Mouse (Mus musculus) cerebellum, adult 2 months (tissue): ENCODE measurements around the gene Figla. TPM values are rescaled to one million over a fixed set of nuclear protein-coding genes. Genes with fewer than 3 reads are reported as not detected.
"Not testable (repeated sequence)": the region's sequence is repeated elsewhere in the genome, so short reads cannot be mapped to it uniquely, and the experiment has no call there.

Experiments used
- DNase-seq, 2 experiments: peaks; one replicate each; pipeline ENCODE4 v3.0.0; 2021
- H3K27ac ChIP-seq: fragments of 200-500 bp; 2 replicates; pipeline ENCODE4 v1.5.1; 2012; ENCODE audit warnings: low read length, control low read depth, inconsistent platforms; ENCODE audit not compliant: insufficient read depth
- H3K27me3 ChIP-seq: fragments of 200-500 bp; 2 replicates; pipeline ENCODE4 v1.6.1; 2012; ENCODE audit warnings: inconsistent platforms, mild to moderate bottlenecking, low read length, moderate library complexity; ENCODE audit not compliant: control insufficient read depth, insufficient read depth
- H3K4me1 ChIP-seq: fragments of 200-500 bp; 2 replicates; pipeline ENCODE4 v1.6.1; 2011; ENCODE audit warnings: low read length; ENCODE audit not compliant: control insufficient read depth, insufficient read depth
- H3K4me3 ChIP-seq: fragments of 200-500 bp; replicated peaks from 2 replicates; pipeline ENCODE3; 2011; ENCODE audit warnings: mild to moderate bottlenecking, low read depth, low read length, control low read depth; ENCODE audit not compliant: insufficient read depth
- CTCF ChIP-seq: fragments of 200-500 bp; IDR thresholded peaks from 2 replicates; pipeline ENCODE4 v1.5.1; 2011; ENCODE audit warnings: low read depth, mild to moderate bottlenecking, control low read depth, low read length, moderate library complexity, borderline replicate concordance; ENCODE audit not compliant: insufficient read depth
- POLR2A ChIP-seq: fragments of 200-500 bp; IDR thresholded peaks from 2 replicates; pipeline ENCODE4 v1.6.1; 2011; ENCODE audit warnings: low read length, control low read depth, borderline replicate concordance; ENCODE audit not compliant: insufficient read depth
- WGBS: fragments of 180-500 bp; shearing (Covaris S2); methylation state at CpG from one replicate; pipeline ENCODE4 v1.1.7; 2018; 5-methylcytosine and 5-hydroxymethylcytosine counted together
- polyA plus RNA-seq: library from polyadenylated mRNA; depleted of rRNA; stranded (reverse); fragments of >200 nt; gene quantifications from 2 replicates; pipeline ENCODE4 v1.2.3, GENCODE M21; 2012

The Figla gene
- polyA plus RNA-seq, 1 experiment = not detected

GRCm38 (mm10) chr6:85984351-85984750 lies 31.6 kb upstream of the Figla start:
- DNase-seq = no peak
- Histone ChIP-seq H3K4me1 (no peaks in the 10 kb centered on the region), H3K27ac (no peak overlapping the region), H3K4me3 (no peak overlapping the region), H3K27me3 (no peaks in the 10 kb centered on the region)
- TF ChIP-seq CTCF (no peak), POLR2A (no peak)
- WGBS = 57% methylated on average over 8 of the region's 8 CpGs

- H3K27ac ChIP-seq, H3K4me3 ChIP-seq, DNase-seq, H3K4me1 ChIP-seq, H3K27me3 ChIP-seq: not testable (repeated sequence)
- 92% methylated on average over 5 of the region's 5 CpGs for whole genome bisulfite sequencing
These were observed 26.4 kb upstream of the Figla start for GRCm38 (mm10) chr6:85989570-85989969.

GRCm38 (mm10) chr6:85990774-85991173 lies 25.2 kb upstream of the Figla start:
- H3K4me3 ChIP-seq, DNase-seq, H3K27me3 ChIP-seq, H3K4me1 ChIP-seq, H3K27ac ChIP-seq: not testable (repeated sequence)
- WGBS = 92% methylated on average over 5 of the region's 5 CpGs

GRCm38 (mm10) chr6:86003405-86003925 lies 12.5 kb upstream of the Figla start:
- H3K27me3 ChIP-seq = no peaks in the 10 kb centered on the region
- DNase-seq = no peak
- TF ChIP-seq POLR2A (no peak), CTCF (peak; percentile 46; the same call in 1 of the 2 replicates)
- H3K4me1 ChIP-seq = 0 out of 2 replicates have a peak, but pooled peaks cover 2% of the 10 kb centered on the region
- H3K4me3 ChIP-seq = no peak overlapping the region
- H3K27ac ChIP-seq = no peak overlapping the region
- WGBS = 73% methylated on average over 18 of the region's 18 CpGs

GRCm38 (mm10) chr6:86004271-86005148 lies 11.5 kb upstream of the Figla start:
- Histone ChIP-seq H3K4me3 (peak overlapping the region; percentile 44), H3K27me3 (no peaks in the 10 kb centered on the region), H3K4me1 (0 out of 2 replicates have a peak, but pooled peaks cover 2% of the 10 kb centered on the region), H3K27ac (no peak overlapping the region)
- DNase-seq = peak; percentile 70 to 76
- TF ChIP-seq POLR2A (no peak), CTCF (peak; percentile 98)
- WGBS = 14% methylated on average over 18 of the region's 18 CpGs

- H3K27me3 ChIP-seq = no peaks in the 10 kb centered on the region
- H3K4me1 ChIP-seq = no peaks in the 10 kb centered on the region
These were observed 6.0 kb upstream of the Figla start for GRCm38 (mm10) chr6:86009980-86010379.

GRCm38 (mm10) chr6:86014812-86015211 lies 1.2 kb upstream of the Figla start:
- WGBS = 76% methylated on average over 5 of the region's 5 CpGs
- H3K4me1 ChIP-seq, H3K4me3 ChIP-seq, H3K27ac ChIP-seq, H3K27me3 ChIP-seq, DNase-seq: not testable (repeated sequence)

More at GRCm38 (mm10) chr6:86009980-86010379, 6.0 kb upstream of the Figla start:
- no peak overlapping the region for H3K4me3 ChIP-seq
- 37% methylated on average over 4 of the region's 4 CpGs for WGBS
- H3K27ac ChIP-seq = no peak overlapping the region
- peak; percentile 64 to 67 for DNase-seq
- TF ChIP-seq POLR2A (no peak), CTCF (peak; percentile 74)

- TF ChIP-seq POLR2A (no peak), CTCF (no peak)
- no peak overlapping the region for H3K27ac ChIP-seq
- H3K27me3 ChIP-seq = no peaks in the 10 kb centered on the region
- H3K4me1 ChIP-seq = no peaks in the 10 kb centered on the region
- no peak overlapping the region for H3K4me3 ChIP-seq
- WGBS = 83% methylated on average over 22 of the region's 23 CpGs
- no peak for DNase-seq
These were observed 901 bp downstream of the Figla start for GRCm38 (mm10) chr6:86016793-86017350.
